Mouse (Mus musculus) cerebellum, adult 2 months (tissue): ENCODE data around the gene Cdk9.

ENCODE experiments used
- CTCF ChIP-seq: fragments of 200-500 bp; IDR thresholded peaks from 2 replicates; pipeline ENCODE4 v1.5.1; 2011; ENCODE audit warnings: low read depth, mild to moderate bottlenecking, control low read depth, low read length, moderate library complexity, borderline replicate concordance; ENCODE audit not compliant: insufficient read depth
- POLR2A ChIP-seq: fragments of 200-500 bp; IDR thresholded peaks from 2 replicates; pipeline ENCODE4 v1.6.1; 2011; ENCODE audit warnings: low read length, control low read depth, borderline replicate concordance; ENCODE audit not compliant: insufficient read depth

DNA sequence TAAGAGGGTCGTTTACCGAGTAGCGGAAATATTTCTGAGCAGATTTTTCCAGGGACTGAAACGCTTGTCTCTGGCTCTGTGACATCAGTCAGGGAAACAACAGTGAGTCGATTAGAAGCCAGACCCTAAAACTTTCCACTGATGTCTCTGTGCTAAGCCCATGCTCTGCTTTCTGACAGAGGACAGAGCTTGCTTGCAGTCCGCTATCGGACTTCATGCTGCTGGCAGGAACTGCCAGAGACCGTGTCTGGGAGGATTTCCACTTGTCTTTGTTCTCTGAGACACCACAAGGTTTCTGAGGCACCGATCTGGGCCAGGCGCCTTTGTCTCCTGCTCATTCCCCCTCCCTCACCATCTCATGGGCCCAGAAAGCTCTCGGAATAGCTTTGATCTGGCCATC lies 45.1 kb downstream of the Cdk9 start:
- TF ChIP-seq POLR2A, result no peak
- TF ChIP-seq CTCF, result no peak
